Mouse (Mus musculus): ENCODE results near the gene 1700019D03Rik.

DNA sequence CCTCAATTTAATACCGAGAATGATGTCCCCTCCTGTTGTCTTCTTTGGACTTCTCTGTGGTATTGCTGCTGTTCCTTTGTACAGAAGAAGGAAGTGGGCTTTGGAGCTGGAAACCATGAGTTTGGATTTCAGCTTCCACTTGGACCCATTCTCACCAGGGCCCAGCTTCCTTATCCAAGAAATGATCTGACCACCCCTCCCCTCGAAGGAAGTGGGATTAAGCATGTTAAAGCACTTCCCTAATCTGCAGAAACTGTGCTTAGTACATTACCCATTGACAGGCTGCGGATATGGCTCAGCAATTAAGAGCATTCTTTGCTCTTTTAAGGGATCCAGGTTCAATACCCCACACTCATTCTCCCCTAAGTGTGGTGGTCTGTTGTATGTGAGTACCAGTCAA, 110.2 kb downstream of the 1700019D03Rik start:
- TF ChIP-seq CTCF (IDR thresholded peaks at IDR 0.05; ENCODE audit: low read depth, low read length) (no peak), POLR2A (IDR thresholded peaks at IDR 0.05; ENCODE audit: borderline replicate concordance, low read depth, low read length) (no peak)
